Mouse (Mus musculus) forebrain, embryonic 13.5 days (tissue): ENCODE measurements at regions not wholly inside any gene's neighbourhood (a gene's known extent, or its start where the extent isn't known, plus 50 kb on each side); places are given as distances from the start of the nearest gene placed in this dataset.
"Not testable (repeated sequence)": the region's sequence is repeated elsewhere in the genome, so short reads cannot be mapped to it uniquely, and the experiment has no call there.

Source experiments
- ATAC-seq: fragments of 200-750 bp; cut with Nextera tagmentation; 2 replicates; pipeline ENCODE4 v1.8.0; 2017
- H3K27ac ChIP-seq: fragments of 300-500 bp; sonication (generic); 2 replicates; pipeline ENCODE4 v1.5.1; 2015; ENCODE audit warnings: inconsistent platforms, mild to moderate bottlenecking, moderate library complexity
- H3K27me3 ChIP-seq: fragments of 300-500 bp; sonication (generic); 2 replicates; pipeline ENCODE4 v1.6.1; 2015; ENCODE audit warnings: mild to moderate bottlenecking, inconsistent platforms
- H3K36me3 ChIP-seq: fragments of 300-500 bp; sonication (generic); 2 replicates; pipeline ENCODE4 v1.6.1; 2015; ENCODE audit warnings: mild to moderate bottlenecking, inconsistent platforms; ENCODE audit not compliant: poor library complexity, severe bottlenecking
- H3K4me1 ChIP-seq: fragments of 300-500 bp; sonication (generic); 2 replicates; pipeline ENCODE4 v1.6.1; 2015; ENCODE audit warnings: inconsistent platforms
- H3K4me2 ChIP-seq: fragments of 300-500 bp; sonication (generic); 2 replicates; pipeline ENCODE4 v1.6.1; 2015; ENCODE audit warnings: inconsistent platforms, mild to moderate bottlenecking, moderate library complexity
- H3K4me3 ChIP-seq: fragments of 300-500 bp; sonication (generic); 2 replicates; pipeline ENCODE4 v1.5.1; 2015; ENCODE audit warnings: mild to moderate bottlenecking, inconsistent platforms
- H3K9ac ChIP-seq: fragments of 300-500 bp; sonication (generic); 2 replicates; pipeline ENCODE4 v1.6.1; 2015; ENCODE audit warnings: mild to moderate bottlenecking, inconsistent platforms
- H3K9me3 ChIP-seq: fragments of 300-500 bp; sonication (generic); replicated peaks from 2 replicates; pipeline ENCODE4 v1.6.1; 2016; ENCODE audit warnings: inconsistent platforms
- WGBS: fragments of 180-500 bp; shearing (Covaris S2); methylation state at CpG from one replicate; pipeline ENCODE4 v1.1.7; 2015; 5-methylcytosine and 5-hydroxymethylcytosine counted together

DNA sequence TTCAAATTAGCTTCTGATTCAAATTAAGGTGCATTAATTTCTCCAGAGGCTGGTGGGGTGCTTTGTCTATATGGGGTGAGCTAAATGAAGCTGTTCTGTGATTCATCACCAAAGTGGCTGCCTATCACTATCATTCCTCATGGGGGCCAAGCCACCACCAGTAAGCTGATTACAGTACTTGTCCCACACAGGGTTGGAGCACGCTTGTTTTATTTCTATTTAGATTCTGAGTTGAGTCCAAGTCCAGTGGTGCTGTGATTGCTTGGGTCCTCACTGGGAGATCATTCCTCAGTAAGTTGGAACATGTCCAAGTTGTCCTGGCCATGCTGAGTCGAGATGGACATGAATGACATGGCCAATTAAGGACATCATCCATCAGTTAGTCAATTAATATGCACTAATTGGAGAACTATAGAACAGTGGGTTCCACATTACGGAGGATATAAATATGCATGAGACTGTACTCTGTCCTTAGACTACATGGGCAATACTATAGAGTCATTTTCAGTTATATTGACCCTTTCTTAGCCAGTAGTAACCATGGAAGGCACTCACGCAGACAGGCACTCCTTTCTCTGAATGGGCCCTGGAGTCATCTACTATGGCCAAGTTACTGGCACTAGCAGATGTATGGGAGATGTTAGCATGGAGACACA is 105.3 kb upstream of the Tacr1 start:
- Histone ChIP-seq H3K27ac (no peak overlapping the region), H3K36me3 (no peaks in the 10 kb centered on the region), H3K9me3 (no peaks in the 10 kb centered on the region), H3K9ac (no peak overlapping the region), H3K4me3 (no peak overlapping the region), H3K4me2 (no peak overlapping the region), H3K4me1 (peaks cover 5% of the 10 kb centered on the region; the same call in 1 of the 2 replicates), H3K27me3 (no peaks in the 10 kb centered on the region)
- whole genome bisulfite sequencing = 52% methylated on average over 4 of the region's 4 CpGs
- ATAC-seq = peak; percentile 57; the same call in 1 of the 2 replicates

DNA sequence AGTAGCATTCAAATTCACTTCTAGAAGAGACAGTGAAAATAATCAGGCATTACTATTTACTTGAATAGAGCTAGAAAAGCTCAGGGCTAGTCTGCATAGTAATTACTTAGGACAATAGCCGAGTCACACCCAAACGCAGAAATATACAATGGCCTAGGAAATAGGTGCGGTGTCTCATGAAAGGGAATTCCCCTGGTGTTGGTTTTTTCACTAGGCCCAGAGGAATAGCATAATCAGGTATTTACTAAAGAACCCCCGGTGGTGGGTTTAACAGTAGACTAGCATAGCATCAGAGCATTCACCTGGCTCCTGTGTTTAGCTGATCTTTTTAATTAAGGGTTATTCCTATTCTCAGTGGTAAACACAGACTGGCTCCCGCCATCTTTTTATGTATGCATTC is 99.9 kb upstream of the Tacr1 start:
- 45% methylated on average over 5 of the region's 5 CpGs for WGBS
- H3K27ac ChIP-seq, H3K4me3 ChIP-seq, H3K9me3 ChIP-seq, H3K9ac ChIP-seq, H3K4me2 ChIP-seq, H3K4me1 ChIP-seq, H3K27me3 ChIP-seq, H3K36me3 ChIP-seq, ATAC-seq: not testable (repeated sequence)

DNA sequence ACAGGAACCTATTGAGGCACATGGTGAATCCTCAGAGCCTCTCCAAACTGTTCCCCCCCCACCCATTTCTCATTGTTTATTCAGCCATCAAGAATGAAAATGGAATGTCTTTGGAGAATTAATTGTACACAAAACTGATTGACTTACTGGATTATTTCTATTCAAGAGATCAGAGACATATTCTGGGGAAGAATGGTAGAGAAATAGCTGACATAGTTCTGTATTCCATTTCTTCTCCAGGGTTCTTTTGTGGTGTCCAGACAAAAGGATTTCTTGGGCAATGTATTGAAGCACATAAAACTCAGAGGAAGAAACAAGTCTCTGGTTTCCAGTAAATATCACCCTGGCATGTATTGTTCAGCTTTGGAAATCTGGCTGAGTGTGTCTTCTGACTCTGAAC is 88.4 kb upstream of the Tacr1 start:
- no peak overlapping the region for H3K27ac ChIP-seq
- no peaks in the 10 kb centered on the region for H3K27me3 ChIP-seq
- H3K4me1 ChIP-seq = no peaks in the 10 kb centered on the region
- H3K9ac ChIP-seq = no peak overlapping the region
- ATAC-seq = no peak
- no peaks in the 10 kb centered on the region for H3K9me3 ChIP-seq
- H3K4me3 ChIP-seq = no peak overlapping the region
- no peaks in the 10 kb centered on the region for H3K36me3 ChIP-seq
- H3K4me2 ChIP-seq = no peak overlapping the region
